Mouse (Mus musculus) lung, postnatal 0 days (tissue): ENCODE measurements at regions not wholly inside any gene's neighbourhood (a gene's known extent, or its start where the extent isn't known, plus 50 kb on each side); places are given as distances from the start of the nearest gene placed in this dataset.

Experiments
- CTCF ChIP-seq: IDR thresholded peaks from 2 replicates; pipeline ENCODE4 v1.5.1; 2016; ENCODE audit warnings: antibody characterized with exemption, mild to moderate bottlenecking
- EP300 ChIP-seq: IDR thresholded peaks from 2 replicates; pipeline ENCODE4 v1.6.1; 2016; ENCODE audit warnings: antibody characterized with exemption, mild to moderate bottlenecking, control low read depth

- TF ChIP-seq CTCF (no peak), EP300 (no peak)
These were observed 608.9 kb upstream of the Rorb start for GRCm38 (mm10) chr19:19719939-19720338.
